Mouse (Mus musculus): Measurements from ENCODE around the gene Gm4301.
"Not testable (repeated sequence)": the region's sequence is repeated elsewhere in the genome, so short reads cannot be mapped to it uniquely, and the experiment has no call there.

Gene Gm4301

DNA sequence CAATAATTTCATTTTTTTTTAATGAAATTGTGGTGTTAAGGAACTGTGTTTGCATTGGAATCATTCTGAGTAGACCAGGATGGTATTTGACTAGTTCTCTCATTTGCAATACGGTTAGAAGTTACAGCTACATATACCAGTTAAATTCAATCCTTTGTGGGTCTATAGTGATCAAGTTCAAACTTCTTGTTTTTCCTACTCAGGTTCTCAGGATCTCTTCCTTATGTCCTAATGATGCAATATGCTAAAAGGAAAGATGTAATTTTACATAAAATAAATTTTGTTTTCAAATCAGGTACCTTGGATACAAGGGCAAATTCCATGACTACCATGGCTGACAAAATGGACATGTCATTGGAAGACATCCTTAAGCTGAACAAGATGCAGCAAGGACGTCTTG, at the start of gene Gm4301:
Gene Gm4301, plus strand, starts transcription at position 301 of the 400 bp plus-strand sequence.
- in situ Hi-C loops (cut with MboI; ENCODE audit: low pct_unique_long_range_greater_than_20kb in 1 of 2, low sequenced_read_pairs in 2 of 2, unreplicated experiment in 1 of 2): not testable (repeated sequence)

DNA sequence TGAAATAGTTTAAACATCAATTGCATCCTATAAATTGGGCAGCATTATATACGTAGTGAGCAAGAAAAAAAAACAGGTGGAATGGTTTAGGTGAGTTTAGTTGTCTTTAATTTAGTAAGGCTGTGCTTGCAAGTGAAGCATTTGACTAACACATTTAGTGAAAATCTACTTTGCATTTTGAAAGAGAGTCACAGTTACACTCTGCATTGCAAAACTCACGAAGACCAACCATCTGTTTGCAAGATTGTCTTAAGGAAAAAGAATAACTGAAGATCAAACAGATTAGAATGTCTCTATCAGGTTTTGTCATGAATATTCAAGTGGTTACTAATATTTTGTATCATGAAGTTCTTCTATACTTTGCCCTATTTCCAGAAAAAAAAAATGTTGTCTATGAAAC, 39.4 kb upstream of the Gm4301 start:
- in situ Hi-C loops (cut with MboI; ENCODE audit: low pct_unique_long_range_greater_than_20kb in 1 of 2, low sequenced_read_pairs in 2 of 2, unreplicated experiment in 1 of 2): loop anchor here (25.0 kb wide), 1 partner anchor 116 kb away; no protein-coding TSS in a partner anchor

DNA sequence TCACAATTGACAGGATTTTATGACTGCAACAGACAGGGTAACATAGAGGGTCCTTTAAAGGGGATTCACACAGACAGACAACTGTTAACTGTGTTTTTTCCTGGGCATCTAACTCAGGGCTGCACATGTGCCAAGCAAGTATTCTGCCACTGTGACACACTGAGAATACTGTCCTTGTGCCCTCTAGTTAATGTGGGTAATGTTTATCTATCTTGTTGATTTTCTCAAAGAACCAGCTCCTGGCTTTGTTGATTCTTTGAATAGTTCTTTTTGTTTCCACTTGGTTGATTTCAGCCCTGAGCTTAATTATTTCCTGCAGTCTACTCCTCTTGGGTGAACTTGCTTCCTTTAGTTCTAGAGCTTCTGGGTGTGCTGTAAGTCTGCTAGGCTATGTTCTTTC, 35.4 kb upstream of the Gm4301 start:
- in situ Hi-C loops (cut with MboI; ENCODE audit: low pct_unique_long_range_greater_than_20kb in 1 of 2, low sequenced_read_pairs in 2 of 2, unreplicated experiment in 1 of 2): not testable (repeated sequence)

DNA sequence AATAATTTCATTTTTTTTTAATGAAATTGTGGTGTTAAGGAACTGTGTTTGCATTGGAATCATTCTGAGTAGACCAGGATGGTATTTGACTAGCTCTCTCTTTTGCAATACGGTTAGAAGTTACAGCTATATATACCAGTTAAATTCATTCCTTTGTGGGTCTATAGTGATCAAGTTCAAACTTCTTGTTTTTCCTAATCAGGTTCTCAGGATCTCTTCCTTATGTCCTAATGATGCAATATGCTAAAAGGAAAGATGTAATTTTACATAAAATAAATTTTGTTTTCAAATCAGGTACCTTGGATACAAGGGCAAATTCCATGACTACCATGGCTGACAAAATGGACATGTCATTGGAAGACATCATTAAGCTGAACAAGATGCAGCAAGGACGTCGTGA, 5.1 kb downstream of the Gm4301 start, which contains the start of gene Gm4302:
Gene Gm4302, plus strand, starts transcription at position 301 of the 400 bp plus-strand sequence.
- in situ Hi-C loops (cut with MboI; ENCODE audit: low pct_unique_long_range_greater_than_20kb in 1 of 2, low sequenced_read_pairs in 2 of 2, unreplicated experiment in 1 of 2): not testable (repeated sequence)

DNA sequence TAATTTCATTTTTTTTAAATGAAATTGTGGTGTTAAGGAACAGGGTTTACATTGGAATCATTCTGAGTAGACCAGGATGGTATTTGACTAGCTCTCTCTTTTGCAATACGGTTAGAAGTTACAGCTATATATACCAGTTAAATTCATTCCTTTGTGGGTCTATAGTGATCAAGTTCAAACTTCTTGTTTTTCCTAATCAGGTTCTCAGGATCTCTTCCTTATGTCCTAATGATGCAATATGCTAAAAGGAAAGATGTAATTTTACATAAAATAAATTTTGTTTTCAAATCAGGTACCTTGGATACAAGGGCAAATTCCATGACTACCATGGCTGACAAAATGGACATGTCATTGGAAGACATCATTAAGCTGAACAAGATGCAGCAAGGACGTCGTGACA, 10.2 kb downstream of the Gm4301 start, which contains the start of gene Gm4303:
Gene Gm4303, plus strand, starts transcription at position 301 of the 400 bp plus-strand sequence.
- in situ Hi-C loops (cut with MboI; ENCODE audit: low pct_unique_long_range_greater_than_20kb in 1 of 2, low sequenced_read_pairs in 2 of 2, unreplicated experiment in 1 of 2): not testable (repeated sequence)

DNA sequence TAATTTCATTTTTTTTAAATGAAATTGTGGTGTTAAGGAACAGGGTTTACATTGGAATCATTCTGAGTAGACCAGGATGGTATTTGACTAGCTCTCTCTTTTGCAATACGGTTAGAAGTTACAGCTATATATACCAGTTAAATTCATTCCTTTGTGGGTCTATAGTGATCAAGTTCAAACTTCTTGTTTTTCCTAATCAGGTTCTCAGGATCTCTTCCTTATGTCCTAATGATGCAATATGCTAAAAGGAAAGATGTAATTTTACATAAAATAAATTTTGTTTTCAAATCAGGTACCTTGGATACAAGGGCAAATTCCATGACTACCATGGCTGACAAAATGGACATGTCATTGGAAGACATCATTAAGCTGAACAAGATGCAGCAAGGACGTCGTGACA, 15.3 kb downstream of the Gm4301 start, which contains the start of gene Gm4305:
Gene Gm4305, plus strand, starts transcription at position 301 of the 400 bp plus-strand sequence.
- in situ Hi-C loops (cut with MboI; ENCODE audit: low pct_unique_long_range_greater_than_20kb in 1 of 2, low sequenced_read_pairs in 2 of 2, unreplicated experiment in 1 of 2): not testable (repeated sequence)

DNA sequence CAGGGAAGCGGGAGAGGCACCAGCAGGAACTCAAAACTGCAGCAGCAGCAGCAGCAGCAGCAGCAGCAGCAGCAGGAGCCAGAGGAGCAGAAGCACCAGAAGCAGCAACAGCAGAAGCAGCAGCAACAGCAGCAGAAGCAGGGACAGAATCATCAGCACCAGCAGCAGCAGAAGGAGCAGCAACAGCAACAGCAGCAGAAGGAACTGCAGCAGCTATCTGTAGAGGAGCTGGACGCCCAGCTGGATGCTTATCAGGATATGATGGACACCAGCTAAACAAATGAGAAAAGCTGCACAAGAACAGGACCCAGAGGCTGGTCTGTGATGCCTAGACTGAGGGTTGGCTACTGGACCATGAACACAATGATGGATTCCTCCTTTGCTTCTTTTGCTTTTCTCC, 21.4 kb downstream of the Gm4301 start:
- in situ Hi-C loops (cut with MboI; ENCODE audit: low pct_unique_long_range_greater_than_20kb in 1 of 2, low sequenced_read_pairs in 2 of 2, unreplicated experiment in 1 of 2): not testable (repeated sequence)

DNA sequence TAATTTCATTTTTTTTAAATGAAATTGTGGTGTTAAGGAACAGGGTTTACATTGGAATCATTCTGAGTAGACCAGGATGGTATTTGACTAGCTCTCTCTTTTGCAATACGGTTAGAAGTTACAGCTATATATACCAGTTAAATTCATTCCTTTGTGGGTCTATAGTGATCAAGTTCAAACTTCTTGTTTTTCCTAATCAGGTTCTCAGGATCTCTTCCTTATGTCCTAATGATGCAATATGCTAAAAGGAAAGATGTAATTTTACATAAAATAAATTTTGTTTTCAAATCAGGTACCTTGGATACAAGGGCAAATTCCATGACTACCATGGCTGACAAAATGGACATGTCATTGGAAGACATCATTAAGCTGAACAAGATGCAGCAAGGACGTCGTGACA, 25.6 kb downstream of the Gm4301 start, which contains the start of gene Gm4307:
Gene Gm4307, plus strand, starts transcription at position 301 of the 400 bp plus-strand sequence.
- in situ Hi-C loops (cut with MboI; ENCODE audit: low pct_unique_long_range_greater_than_20kb in 1 of 2, low sequenced_read_pairs in 2 of 2, unreplicated experiment in 1 of 2): not testable (repeated sequence)

DNA sequence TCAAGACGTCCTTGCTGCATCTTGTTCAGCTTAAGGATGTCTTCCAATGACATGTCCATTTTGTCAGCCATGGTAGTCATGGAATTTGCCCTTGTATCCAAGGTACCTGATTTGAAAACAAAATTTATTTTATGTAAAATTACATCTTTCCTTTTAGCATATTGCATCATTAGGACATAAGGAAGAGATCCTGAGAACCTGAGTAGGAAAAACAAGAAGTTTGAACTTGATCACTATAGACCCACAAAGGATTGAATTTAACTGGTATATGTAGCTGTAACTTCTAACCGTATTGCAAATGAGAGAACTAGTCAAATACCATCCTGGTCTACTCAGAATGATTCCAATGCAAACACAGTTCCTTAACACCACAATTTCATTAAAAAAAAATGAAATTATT, 47.0 kb downstream of the Gm4301 start, which contains the start of gene Gm4312:
Gene Gm4312, minus strand, starts transcription at position 101 of the 400 bp plus-strand sequence.
- in situ Hi-C loops (cut with MboI; ENCODE audit: low pct_unique_long_range_greater_than_20kb in 1 of 2, low sequenced_read_pairs in 2 of 2, unreplicated experiment in 1 of 2): not testable (repeated sequence)

Measured in mouse embryonic stem cell (cell line).